Mouse (Mus musculus) skeletal muscle tissue, postnatal 0 days (tissue): ENCODE results near the gene Hipk2. TPM values are rescaled to one million over a fixed set of nuclear protein-coding genes. Genes with fewer than 3 reads are reported as not detected.

Experiments used
- polyA plus RNA-seq: library from polyadenylated mRNA; unstranded; fragments of >200 nt; fragmentation: Nextera tagmentation; extraction: Ambion mirVana; gene quantifications from 2 replicates; pipeline ENCODE4 v1.2.1, GENCODE M21; 2015

Gene Hipk2
- 6.6 and 8.7 TPM in 2 replicates for polyA plus RNA-seq

GRCm38 (mm10) chr6:38876071-38876911, at the start of gene Hipk2:
Gene Hipk2, minus strand, starts transcription at chr6:38876165.

GRCm38 (mm10) chr6:38875258-38876070, 501 bp downstream of the Hipk2 start, which contains the start of gene Tbxas1:
Gene Tbxas1, plus strand, starts transcription at chr6:38875404.

GRCm38 (mm10) chr6:38662714-38663615, 213.0 kb downstream of the Hipk2 start, which contains the start of gene Clec2l:
Gene Clec2l, plus strand, starts transcription at chr6:38663069.

Other genes starting within 250 kb of the Hipk2 start
- gene Klrg2, start 238.9 kb downstream of the Hipk2 start, polyA plus RNA-seq: 0.29 TPM in 1 of 2 replicates, not detected in the other
- gene Clec2l, start 213.1 kb downstream of the Hipk2 start, polyA plus RNA-seq: 0.13 and 0.29 TPM in 2 replicates
- gene Tbxas1, start 761 bp downstream of the Hipk2 start, polyA plus RNA-seq: 2.0 and 2.6 TPM in 2 replicates
- gene Parp12, start 242.2 kb upstream of the Hipk2 start, polyA plus RNA-seq: 5.7 and 6.5 TPM in 2 replicates